Mouse (Mus musculus) liver, embryonic 16.5 days (tissue): ENCODE results near the gene Polr2f. TPM values are rescaled to one million over a fixed set of nuclear protein-coding genes. Genes with fewer than 3 reads are reported as not detected.

ENCODE experiments used
- ATAC-seq: fragments of 200-750 bp; cut with Nextera tagmentation; 2 replicates; pipeline ENCODE4 v1.8.0; 2017; ENCODE audit warnings: low read depth, mild to moderate bottlenecking, moderate number of reproducible peaks, moderate library complexity
- H3K27ac ChIP-seq: fragments of 300-500 bp; sonication (generic); 2 replicates; pipeline ENCODE4 v1.5.1; 2014; ENCODE audit warnings: mild to moderate bottlenecking, low read length
- H3K27me3 ChIP-seq: fragments of 300-500 bp; sonication (generic); 2 replicates; pipeline ENCODE4 v1.6.1; 2014; ENCODE audit warnings: low read depth, low read length, mixed read lengths; ENCODE audit not compliant: control insufficient read depth, insufficient read depth
- H3K36me3 ChIP-seq: fragments of 300-500 bp; sonication (generic); 2 replicates; pipeline ENCODE4 v1.6.1; 2014; ENCODE audit warnings: mild to moderate bottlenecking; ENCODE audit not compliant: control insufficient read depth, insufficient read depth
- H3K4me1 ChIP-seq: fragments of 300-500 bp; sonication (generic); 2 replicates; pipeline ENCODE4 v1.6.1; 2014; ENCODE audit warnings: low read depth, low read length, mixed read lengths; ENCODE audit not compliant: control insufficient read depth
- H3K4me2 ChIP-seq: fragments of 300-500 bp; sonication (generic); 2 replicates; pipeline ENCODE4 v1.6.1; 2014; ENCODE audit warnings: low read depth, low read length, mixed read lengths
- H3K4me3 ChIP-seq: fragments of 300-500 bp; sonication (generic); 2 replicates; pipeline ENCODE4 v1.5.1; 2014; ENCODE audit warnings: low read depth, mild to moderate bottlenecking, low read length
- H3K9ac ChIP-seq: fragments of 300-500 bp; sonication (generic); 2 replicates; pipeline ENCODE4 v1.6.1; 2014; ENCODE audit warnings: low read depth, low read length
- H3K9me3 ChIP-seq: fragments of 300-500 bp; sonication (generic); replicated peaks from 2 replicates; pipeline ENCODE4 v1.6.1; 2016; ENCODE audit warnings: low read length; ENCODE audit not compliant: control insufficient read depth
- WGBS: fragments of 180-500 bp; shearing (Covaris S2); extraction: QIAGEN DNeasy Blood & Tissue Kit; methylation state at CpG from one replicate; pipeline ENCODE4 v1.1.7; 2014; ENCODE audit not compliant: insufficient replicate concordance; 5-methylcytosine and 5-hydroxymethylcytosine counted together
- polyA plus RNA-seq: library from polyadenylated mRNA; unstranded; fragments of >200 nt; fragmentation: Nextera tagmentation; extraction: Ambion mirVana; gene quantifications from 2 replicates; pipeline ENCODE4 v1.2.1, GENCODE M21; 2015

Polr2f gene
- polyA plus RNA-seq, 1 experiment from 2014 or later, result 120 TPM

- H3K4me2 ChIP-seq, result no peak overlapping the region
- no peaks in the 10 kb centered on the region for H3K36me3 ChIP-seq
- H3K4me3 ChIP-seq, result no peak overlapping the region
- 77% methylated on average over 6 of the region's 6 CpGs for WGBS
- ATAC-seq, result no peak
- H3K9me3 ChIP-seq, result no peaks in the 10 kb centered on the region
- no peaks in the 10 kb centered on the region; the same call in 1 of the 2 replicates for H3K4me1 ChIP-seq
- H3K27ac ChIP-seq, result no peak overlapping the region
- no peaks in the 10 kb centered on the region for H3K27me3 ChIP-seq
- no peak overlapping the region for H3K9ac ChIP-seq
These were observed 51.6 kb downstream of the Polr2f start for GRCm38 (mm10) chr15:79192450-79192849.

GRCm38 (mm10) chr15:79192885-79193845, 52.4 kb downstream of the Polr2f start:
- Histone ChIP-seq H3K9me3 (no peaks in the 10 kb centered on the region), H3K9ac (no peak overlapping the region), H3K4me1 (no peaks in the 10 kb centered on the region; the same call in 1 of the 2 replicates), H3K27ac (no peak overlapping the region), H3K36me3 (no peaks in the 10 kb centered on the region), H3K4me2 (no peak overlapping the region), H3K4me3 (no peak overlapping the region), H3K27me3 (no peaks in the 10 kb centered on the region)
- no peak for ATAC-seq
- 52% methylated on average over 27 of the region's 27 CpGs for WGBS

GRCm38 (mm10) chr15:79194048-79194447, 53.2 kb downstream of the Polr2f start:
- no peak overlapping the region for H3K9ac ChIP-seq
- no peaks in the 10 kb centered on the region for H3K36me3 ChIP-seq
- no peak overlapping the region for H3K4me3 ChIP-seq
- WGBS, result 32% methylated on average over 9 of the region's 9 CpGs
- H3K4me1 ChIP-seq, result no peaks in the 10 kb centered on the region; the same call in 1 of the 2 replicates
- no peak overlapping the region for H3K27ac ChIP-seq
- no peak for ATAC-seq
- H3K9me3 ChIP-seq, result no peaks in the 10 kb centered on the region
- no peak overlapping the region for H3K4me2 ChIP-seq
- no peaks in the 10 kb centered on the region for H3K27me3 ChIP-seq

GRCm38 (mm10) chr15:79194946-79195345, 54.1 kb downstream of the Polr2f start:
- peak; percentile 72 for ATAC-seq
- H3K36me3 ChIP-seq, result no peaks in the 10 kb centered on the region
- H3K4me3 ChIP-seq, result no peak overlapping the region
- H3K27ac ChIP-seq, result no peak overlapping the region
- H3K4me2 ChIP-seq, result no peak overlapping the region
- H3K9me3 ChIP-seq, result no peaks in the 10 kb centered on the region
- H3K27me3 ChIP-seq, result no peaks in the 10 kb centered on the region
- no peaks in the 10 kb centered on the region; the same call in 1 of the 2 replicates for H3K4me1 ChIP-seq
- no peak overlapping the region for H3K9ac ChIP-seq
- whole genome bisulfite sequencing, result 52% methylated on average over 2 of the region's 2 CpGs

- 64% methylated on average over 8 of the region's 8 CpGs for WGBS
- Histone ChIP-seq H3K9ac (no peak overlapping the region), H3K36me3 (no peaks in the 10 kb centered on the region), H3K4me1 (no peaks in the 10 kb centered on the region; the same call in 1 of the 2 replicates), H3K27ac (no peak overlapping the region), H3K4me3 (no peak overlapping the region), H3K9me3 (no peaks in the 10 kb centered on the region), H3K4me2 (no peak overlapping the region), H3K27me3 (no peaks in the 10 kb centered on the region)
- ATAC-seq, result peak; percentile 63
These were observed 54.7 kb downstream of the Polr2f start for GRCm38 (mm10) chr15:79195492-79195891.

GRCm38 (mm10) chr15:79199390-79199976, 58.7 kb downstream of the Polr2f start:
- WGBS, result 71% methylated on average over 12 of the region's 12 CpGs
- Histone ChIP-seq H3K9me3 (no peaks in the 10 kb centered on the region), H3K4me3 (no peak overlapping the region), H3K36me3 (no peaks in the 10 kb centered on the region), H3K27ac (no peak overlapping the region), H3K9ac (no peak overlapping the region), H3K27me3 (no peaks in the 10 kb centered on the region; the same call in 1 of the 2 replicates), H3K4me1 (no peaks in the 10 kb centered on the region; the same call in none of the 2 replicates), H3K4me2 (no peak overlapping the region)
- no peak for ATAC-seq

Other genes with a start within 250 kb of the Polr2f start
- 0.18 and 0.22 TPM in 2 replicates for gene Gm49510, start 241.3 kb upstream of the Polr2f start, polyA plus RNA-seq
- gene Sh3bp1, start 241.2 kb upstream of the Polr2f start, polyA plus RNA-seq, result 13.1 and 14.2 TPM in 2 replicates
- 2.7 and 3.1 TPM in 2 replicates for gene Pdxp, start 227.1 kb upstream of the Polr2f start, polyA plus RNA-seq
- gene Lgals1, start 214.3 kb upstream of the Polr2f start, polyA plus RNA-seq, result 295 and 318 TPM in 2 replicates
- gene Nol12, start 206.1 kb upstream of the Polr2f start, polyA plus RNA-seq, result 24.0 and 25.1 TPM in 2 replicates
- 18.0 and 20.8 TPM in 2 replicates for gene Triobp, start 193.3 kb upstream of the Polr2f start, polyA plus RNA-seq
- gene H1f0, start 112.6 kb upstream of the Polr2f start, polyA plus RNA-seq, result 134 and 136 TPM in 2 replicates
- gene Galr3, start 99.1 kb upstream of the Polr2f start, polyA plus RNA-seq, result 0.20 TPM in 1 of 2 replicates, not detected in the other
- gene Ankrd54, start 78.1 kb upstream of the Polr2f start, polyA plus RNA-seq, result 36.7 and 40.9 TPM in 2 replicates
- 107 and 109 TPM in 2 replicates for gene Eif3l, start 65.8 kb upstream of the Polr2f start, polyA plus RNA-seq
- 0.93 and 1.0 TPM in 2 replicates for gene Micall1, start 32.1 kb upstream of the Polr2f start, polyA plus RNA-seq
- 0.63 and 0.96 TPM in 2 replicates for gene 1700088E04Rik, start 244 bp downstream of the Polr2f start, polyA plus RNA-seq
- 0.05 and 0.13 TPM in 2 replicates for gene Sox10, start 24.2 kb downstream of the Polr2f start, polyA plus RNA-seq
- 13.1 and 13.3 TPM in 2 replicates for gene Pick1, start 88.2 kb downstream of the Polr2f start, polyA plus RNA-seq
- 0.04 and 0.07 TPM in 2 replicates for gene Gm49486, start 88.4 kb downstream of the Polr2f start, polyA plus RNA-seq
- gene Slc16a8, start 113.8 kb downstream of the Polr2f start, polyA plus RNA-seq, result not detected in 2 replicates
- 1.7 and 2.6 TPM in 2 replicates for gene Baiap2l2, start 144.5 kb downstream of the Polr2f start, polyA plus RNA-seq
- 16.7 and 19.5 TPM in 2 replicates for gene Pla2g6, start 187.4 kb downstream of the Polr2f start, polyA plus RNA-seq
- 2.3 and 3.3 TPM in 2 replicates for gene Maff, start 205.6 kb downstream of the Polr2f start, polyA plus RNA-seq